Mouse (Mus musculus): ENCODE data around the gene Gab1. TPM values are rescaled to one million over a fixed set of nuclear protein-coding genes. Genes with fewer than 3 reads are reported as not detected.

Gene Gab1
- polyA plus RNA-seq, 1 experiment from 2014 or later, result 4.2 TPM

- DNase-seq (ENCODE audit: low spot score), result peak; percentile 74
Measured at GRCm38 (mm10) chr8:80753017-80753715, 127.2 kb downstream of the Gab1 start.

GRCm38 (mm10) chr8:80752429-80752828 lies 127.9 kb downstream of the Gab1 start:
- no peak for DNase-seq (ENCODE audit: low spot score)

- no peak for DNase-seq (ENCODE audit: low spot score)
Measured at GRCm38 (mm10) chr8:80749091-80749490, 131.2 kb downstream of the Gab1 start.

GRCm38 (mm10) chr8:80739932-80740331 lies 140.4 kb downstream of the Gab1 start:
- DNase-seq (ENCODE audit: low spot score), result no peak

GRCm38 (mm10) chr8:80739155-80739924 lies 141.0 kb downstream of the Gab1 start, which contains the start of gene Smarca5:
TSS of gene Smarca5 (minus strand) at chr8:80739497.
- DNase-seq (ENCODE audit: low spot score), result peak; percentile 95

GRCm38 (mm10) chr8:80738388-80739154 lies 141.7 kb downstream of the Gab1 start:
- peak; percentile 68 for DNase-seq (ENCODE audit: low spot score)

GRCm38 (mm10) chr8:80738046-80738387 lies 142.3 kb downstream of the Gab1 start:
- no peak for DNase-seq (ENCODE audit: low spot score)

GRCm38 (mm10) chr8:80732326-80732725 lies 148.0 kb downstream of the Gab1 start:
- DNase-seq (ENCODE audit: low spot score), result no peak

GRCm38 (mm10) chr8:80714461-80714860 lies 165.9 kb downstream of the Gab1 start:
- no peak for DNase-seq (ENCODE audit: low spot score)

Other genes with a start within 250 kb of the Gab1 start
- 86.7 and 91.3 TPM in 2 replicates for gene Smarca5, start 141.0 kb downstream of the Gab1 start, polyA plus RNA-seq (2015; fragmentation: Nextera tagmentation; extraction: Ambion mirVana)
- 22.4 and 24.4 TPM in 2 replicates for gene Usp38, start 134.4 kb upstream of the Gab1 start, polyA plus RNA-seq (2015; fragmentation: Nextera tagmentation; extraction: Ambion mirVana)